Mouse (Mus musculus): ENCODE measurements around the gene Olfr311.
"Not testable (repeated sequence)": the region's sequence is repeated elsewhere in the genome, so short reads cannot be mapped to it uniquely, and the experiment has no call there.

Gene Olfr311

DNA sequence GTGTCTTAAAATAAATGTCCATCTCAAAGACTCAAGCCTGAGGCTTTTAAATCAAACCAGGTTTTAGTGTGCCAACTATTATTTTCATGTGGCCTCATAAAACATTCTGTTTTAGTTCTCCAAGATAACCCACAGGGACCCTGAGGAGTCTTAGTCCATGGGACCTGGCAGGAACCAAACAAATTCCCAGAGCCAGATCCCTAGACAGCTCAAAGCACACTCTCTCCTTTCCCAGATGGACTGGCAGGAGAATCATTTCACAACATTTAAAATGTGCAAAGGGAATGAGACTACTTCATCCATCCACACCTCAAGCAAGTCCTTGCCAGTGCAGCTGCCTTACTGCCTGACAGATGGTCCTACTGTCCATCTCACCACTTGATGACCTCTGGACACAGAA lies at the start of gene Olfr311:
Gene Olfr311, plus strand, starts transcription at position 301 of the 400 bp plus-strand sequence.
- not testable (repeated sequence) for DNase-seq

GRCm38 (mm10) chr11:58789532-58789931 lies 49.5 kb upstream of the Olfr311 start:
- no peak for DNase-seq

DNA sequence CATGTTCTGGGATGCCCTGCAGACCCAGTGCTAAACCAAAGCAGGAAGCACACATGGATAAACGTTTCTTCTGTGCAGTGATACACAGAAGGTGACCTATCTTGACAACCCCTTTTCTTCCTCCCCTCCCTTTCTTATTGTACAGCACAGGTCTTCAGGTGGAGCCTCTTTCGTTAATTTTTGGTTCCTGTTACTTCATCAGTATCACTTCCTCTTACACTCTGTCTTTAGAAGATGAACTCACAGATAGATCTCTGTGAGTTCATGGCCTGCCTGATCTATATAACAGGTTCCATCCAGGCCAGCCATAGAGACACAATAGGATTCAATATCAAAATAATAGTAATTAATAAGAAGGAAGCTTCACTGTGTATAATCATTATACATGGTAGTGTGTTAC lies 49.0 kb upstream of the Olfr311 start:
- no peak for DNase-seq

DNA sequence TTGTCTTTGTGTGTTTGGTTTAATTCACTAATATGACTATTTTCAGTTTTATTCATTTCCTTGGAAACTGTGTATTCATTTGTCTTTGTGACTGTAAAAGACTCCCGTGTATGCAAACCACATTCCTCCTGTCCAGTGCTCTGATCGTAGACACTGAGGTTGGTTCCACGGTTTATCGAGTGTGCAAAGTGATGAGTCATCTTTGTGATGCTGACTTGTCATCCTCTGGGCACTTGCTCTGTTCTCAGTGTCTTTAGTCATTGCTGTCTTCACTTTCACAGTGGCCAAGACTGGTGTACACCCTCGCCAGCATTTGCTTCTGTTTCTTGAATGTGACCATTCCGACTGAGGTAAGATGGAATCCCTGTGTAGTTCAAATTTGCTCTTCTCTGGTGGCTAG lies 48.4 kb upstream of the Olfr311 start:
- no peak for DNase-seq

GRCm38 (mm10) chr11:58795856-58796255 lies 43.2 kb upstream of the Olfr311 start:
- DNase-seq: no peak

DNA sequence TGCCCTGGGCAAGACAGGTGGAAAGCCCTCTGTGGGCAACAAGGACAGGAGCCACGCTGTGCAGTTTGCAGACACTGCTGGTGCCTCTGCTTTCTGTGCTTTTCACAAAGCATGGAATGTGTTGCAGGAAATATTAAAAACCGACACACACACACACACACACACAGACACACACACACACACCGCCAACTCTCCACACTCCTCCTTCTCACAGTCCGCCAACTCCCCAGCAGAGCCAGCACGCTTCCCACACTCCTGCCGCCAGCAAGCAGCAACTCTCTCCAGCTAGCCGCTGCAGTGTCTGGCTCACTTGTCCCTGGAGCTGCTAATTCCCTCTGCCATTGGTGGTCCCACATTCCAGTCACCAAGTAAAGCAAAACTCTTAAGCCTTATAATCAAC lies 42.2 kb upstream of the Olfr311 start:
- no peak for DNase-seq

- no peak for DNase-seq
Measured at GRCm38 (mm10) chr11:58799747-58800146, 39.3 kb upstream of the Olfr311 start.

DNA sequence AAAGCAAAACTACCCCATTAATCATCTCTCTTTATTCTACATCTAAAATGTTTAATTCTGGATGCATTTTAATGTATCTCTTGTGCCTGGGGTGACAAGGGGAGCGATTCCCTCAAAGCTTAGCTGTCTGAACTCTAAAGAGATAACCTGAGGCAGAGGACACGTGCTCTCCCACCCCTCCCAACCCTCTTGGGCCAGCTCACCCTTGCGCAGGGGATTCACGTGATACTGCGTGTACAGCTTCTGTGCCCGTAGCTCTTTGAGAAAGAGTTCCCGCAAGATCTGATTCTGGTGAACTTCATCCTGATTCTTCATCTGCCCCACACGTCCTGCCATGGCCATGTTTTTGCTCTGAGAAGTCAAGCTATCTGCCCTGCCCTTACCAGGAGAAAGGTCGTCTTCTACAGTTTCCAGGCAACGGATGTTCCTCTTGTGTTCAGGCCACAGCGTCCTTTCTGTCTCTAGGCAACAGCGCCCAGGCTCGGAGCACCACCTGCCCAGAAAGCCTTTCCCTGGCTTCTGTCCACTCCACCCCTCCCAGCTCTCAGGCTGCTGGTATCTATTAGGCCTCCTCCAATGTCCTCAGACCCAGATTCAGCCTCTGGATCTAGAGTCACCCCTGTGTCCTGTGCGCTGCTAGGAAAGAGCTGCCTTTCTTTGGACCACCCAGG lies 37.4 kb upstream of the Olfr311 start, which contains the start of gene Fam183b:
Gene Fam183b, minus strand, starts transcription at position 403 of the 671 bp plus-strand sequence.
- peak; percentile 12 for DNase-seq

DNA sequence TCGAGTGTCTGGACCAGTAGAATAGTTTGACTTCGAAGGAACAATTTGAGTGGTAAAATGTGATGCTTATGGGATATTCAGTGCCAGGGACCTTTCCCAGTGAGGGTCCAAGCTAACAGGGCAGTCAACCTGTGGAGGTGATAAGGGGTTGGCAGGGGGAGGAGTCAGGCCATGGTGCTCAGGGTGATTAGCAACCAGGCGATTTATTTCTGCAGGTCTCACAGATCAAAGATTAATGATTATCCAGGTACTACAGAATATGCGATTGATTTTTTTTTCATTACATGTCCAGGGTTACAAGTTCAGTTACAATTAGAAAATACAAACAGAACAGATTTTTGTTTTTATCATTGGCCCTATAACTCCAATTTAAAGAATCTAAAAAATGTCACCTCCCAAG lies 35.2 kb upstream of the Olfr311 start:
- DNase-seq: no peak

GRCm38 (mm10) chr11:58804393-58804792 lies 34.7 kb upstream of the Olfr311 start:
- no peak for DNase-seq

GRCm38 (mm10) chr11:58812001-58812400 lies 27.1 kb upstream of the Olfr311 start:
- no peak for DNase-seq

- DNase-seq: not testable (repeated sequence)
Measured at GRCm38 (mm10) chr11:58814700-58815099, 24.4 kb upstream of the Olfr311 start, which contains the start of gene Olfr313. Olfr313 (plus strand) TSS chr11:58815000.

DNA sequence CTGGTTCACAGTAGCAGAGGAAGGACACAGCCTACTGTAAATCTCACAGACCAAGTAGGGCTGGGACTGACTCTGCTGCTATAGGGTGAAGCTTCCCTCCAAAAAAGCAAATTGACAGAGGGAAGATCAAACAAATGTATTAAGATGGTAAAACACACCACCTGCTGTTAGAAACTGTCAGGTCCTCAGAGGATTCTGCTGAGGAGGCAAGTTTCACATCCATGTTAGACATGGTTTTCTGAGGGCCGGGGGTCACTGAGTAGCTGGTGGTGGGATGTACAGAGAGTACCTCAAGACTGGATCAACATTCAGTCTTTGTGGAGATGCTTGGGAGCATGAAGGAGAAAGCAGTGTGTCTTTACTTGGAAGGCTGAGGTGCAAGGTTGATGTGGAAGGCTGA lies 23.4 kb upstream of the Olfr311 start:
- DNase-seq: no peak

- not testable (repeated sequence) for DNase-seq
Measured at GRCm38 (mm10) chr11:58828937-58829336, 10.1 kb upstream of the Olfr311 start, which contains the start of gene Olfr312. Olfr312 (plus strand) TSS chr11:58829237.

DNA sequence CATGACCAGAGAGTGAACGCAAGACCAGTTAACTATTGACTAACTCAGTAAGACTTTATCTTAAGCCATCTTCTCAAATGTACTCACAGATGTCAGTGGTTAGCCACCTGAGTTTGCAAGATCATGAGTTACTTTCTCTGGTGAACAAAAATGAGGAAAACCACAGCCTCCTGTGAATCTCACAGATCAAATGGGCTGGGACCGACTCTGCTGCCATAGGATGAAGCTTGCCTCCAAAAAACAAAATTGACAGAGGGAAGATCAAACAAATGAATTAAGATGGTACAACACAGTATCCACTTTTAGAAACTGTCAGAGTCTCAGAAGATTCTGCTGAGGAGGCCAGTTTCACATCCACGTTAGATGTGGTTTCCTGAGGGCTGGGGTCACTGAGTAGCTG lies 9.3 kb upstream of the Olfr311 start:
- no peak for DNase-seq

GRCm38 (mm10) chr11:58832541-58832940 lies 6.5 kb upstream of the Olfr311 start:
- not testable (repeated sequence) for DNase-seq

DNA sequence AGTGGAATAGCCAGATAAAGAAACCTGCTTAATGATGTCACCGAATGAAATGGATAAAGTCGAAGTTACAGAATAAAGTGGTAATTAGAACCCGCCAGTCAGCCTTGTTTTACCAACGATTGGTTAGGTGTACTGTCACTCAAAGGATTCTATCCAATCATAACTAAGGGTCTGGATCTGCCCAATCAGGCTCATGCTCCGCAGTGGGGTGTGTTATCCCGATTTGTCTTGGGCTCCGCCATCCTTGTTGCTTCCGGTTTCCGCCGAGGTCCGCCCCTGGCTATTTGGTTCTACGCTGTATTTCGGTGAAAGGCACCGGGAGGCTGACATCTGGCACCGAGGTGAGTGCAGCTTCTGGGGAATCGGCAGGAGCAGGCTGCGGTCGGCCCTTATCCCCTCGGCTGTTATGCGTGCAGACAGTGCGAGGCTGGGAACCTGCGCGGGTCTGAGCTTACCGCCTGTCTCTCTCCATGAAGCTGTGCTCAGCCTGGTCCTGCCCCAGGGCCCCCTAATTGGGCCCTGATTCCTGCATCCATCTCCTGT lies 7.9 kb downstream of the Olfr311 start, which contains the start of gene Gm12258:
Gene Gm12258, plus strand, starts transcription at position 240 of the 543 bp plus-strand sequence.
- peak; percentile 99 for DNase-seq

GRCm38 (mm10) chr11:58847636-58848035 lies 8.6 kb downstream of the Olfr311 start:
- no peak for DNase-seq

- no peak for DNase-seq
Measured at GRCm38 (mm10) chr11:58849731-58850130, 10.7 kb downstream of the Olfr311 start.

GRCm38 (mm10) chr11:58860744-58861143 lies 21.7 kb downstream of the Olfr311 start:
- no peak for DNase-seq

GRCm38 (mm10) chr11:58867039-58867953 lies 28.2 kb downstream of the Olfr311 start, which contains the start of gene 2810021J22Rik:
2810021J22Rik (plus strand) TSS chr11:58867216.
- peak; percentile 77 for DNase-seq

- DNase-seq: no peak
Measured at GRCm38 (mm10) chr11:58867954-58868330, 28.9 kb downstream of the Olfr311 start.

DNA sequence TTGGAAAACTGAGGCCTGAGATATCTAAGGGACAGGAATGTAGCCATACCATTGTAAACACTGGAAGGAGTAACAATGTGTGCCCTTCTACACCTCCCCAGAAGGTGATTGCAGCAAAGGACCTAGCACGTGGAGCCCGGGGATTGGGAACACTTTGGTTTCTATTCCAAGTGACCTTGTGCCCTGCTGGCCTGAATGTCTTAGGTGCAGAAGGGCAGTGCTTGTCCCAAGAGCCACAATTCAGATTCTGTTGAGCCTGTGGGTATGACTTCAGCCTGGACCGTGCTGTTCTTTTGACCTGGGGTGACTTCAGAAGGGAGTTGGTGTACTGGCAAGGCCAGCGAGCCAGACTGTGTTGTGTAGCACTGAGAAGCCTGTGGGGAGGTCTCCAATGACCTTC lies 31.9 kb downstream of the Olfr311 start:
- no peak for DNase-seq
